Mouse (Mus musculus): ENCODE measurements around the gene Qser1. TPM values are rescaled to one million over a fixed set of nuclear protein-coding genes. Genes with fewer than 3 reads are reported as not detected.

Gene Qser1
- total RNA-seq, 1 experiment, result 20.7 TPM

- H3K4me3 ChIP-seq (ENCODE audit: insufficient read depth in 1 of 2, low read depth in 1 of 2, low read length in 2 of 2, poor library complexity in 1 of 2, severe bottlenecking in 1 of 2), result no peak overlapping the region
- no peak overlapping the region for H3K9ac ChIP-seq (ENCODE audit: insufficient read depth, low read depth, low read length, poor library complexity, severe bottlenecking)
- DNase-seq (ENCODE audit: low read depth, low spot score), result no peak
- H3K4me1 ChIP-seq (ENCODE audit: control insufficient read depth in 2 of 2, insufficient read depth in 2 of 2, low read length in 2 of 2, poor library complexity in 1 of 2), result no peaks in the 10 kb centered on the region
- TF ChIP-seq ZC3H11A (IDR thresholded peaks at IDR 0.05; ENCODE audit: borderline replicate concordance, low read depth, low read length), result no peak
- TF ChIP-seq CHD2 (IDR thresholded peaks at IDR 0.05; ENCODE audit: low read depth, low read length), result no peak
- no peak for TF ChIP-seq HCFC1 (IDR thresholded peaks at IDR 0.05; ENCODE audit: borderline replicate concordance, insufficient read depth, low read length)
- no peak for TF ChIP-seq MAFK (IDR thresholded peaks at IDR 0.05; ENCODE audit: insufficient read depth, low read depth, low read length)
- no peak for TF ChIP-seq ZNF384 (IDR thresholded peaks at IDR 0.05; ENCODE audit: low read depth, low read length)
- no peak overlapping the region for H3K27ac ChIP-seq (ENCODE audit: insufficient read depth, low read depth, low read length, poor library complexity, severe bottlenecking)
- H3K9me3 ChIP-seq (ENCODE audit: control insufficient read depth, insufficient read depth, low read depth, low read length), result no peaks in the 10 kb centered on the region
- in situ Hi-C loops (cut with MboI; ENCODE audit: low sequenced_read_pairs in 2 of 2, unreplicated experiment in 2 of 2), result no loop called here
- H3K36me3 ChIP-seq (ENCODE audit: control insufficient read depth, insufficient read depth, low read length, poor library complexity, severe bottlenecking), result no peaks in the 10 kb centered on the region
Measured at GRCm38 (mm10) chr2:104805435-104805834, 11.1 kb downstream of the Qser1 start.

GRCm38 (mm10) chr2:104774763-104775162, 41.8 kb downstream of the Qser1 start:
- DNase-seq (ENCODE audit: low read depth, low spot score), result peak; percentile 15
- Histone ChIP-seq H3K9me3 (ENCODE audit: control insufficient read depth, insufficient read depth, low read depth, low read length) (no peaks in the 10 kb centered on the region), H3K4me1 (ENCODE audit: control insufficient read depth in 2 of 2, insufficient read depth in 2 of 2, low read length in 2 of 2, poor library complexity in 1 of 2) (no peaks in the 10 kb centered on the region), H3K9ac (ENCODE audit: insufficient read depth, low read depth, low read length, poor library complexity, severe bottlenecking) (no peak overlapping the region), H3K36me3 (ENCODE audit: control insufficient read depth, insufficient read depth, low read length, poor library complexity, severe bottlenecking) (peaks cover 20% of the 10 kb centered on the region), H3K27ac (ENCODE audit: insufficient read depth, low read depth, low read length, poor library complexity, severe bottlenecking) (no peak overlapping the region), H3K4me3 (ENCODE audit: insufficient read depth in 1 of 2, low read depth in 1 of 2, low read length in 2 of 2, poor library complexity in 1 of 2, severe bottlenecking in 1 of 2) (no peak overlapping the region)
- TF ChIP-seq ZNF384 (IDR thresholded peaks at IDR 0.05; ENCODE audit: low read depth, low read length), result no peak
- no peak for TF ChIP-seq ZC3H11A (IDR thresholded peaks at IDR 0.05; ENCODE audit: borderline replicate concordance, low read depth, low read length)
- TF ChIP-seq CHD2 (IDR thresholded peaks at IDR 0.05; ENCODE audit: low read depth, low read length), result no peak
- no peak for TF ChIP-seq MAFK (IDR thresholded peaks at IDR 0.05; ENCODE audit: insufficient read depth, low read depth, low read length)
- no peak for TF ChIP-seq HCFC1 (IDR thresholded peaks at IDR 0.05; ENCODE audit: borderline replicate concordance, insufficient read depth, low read length)
- in situ Hi-C loops (cut with MboI; ENCODE audit: low sequenced_read_pairs in 2 of 2, unreplicated experiment in 2 of 2), result no loop called here

DNA sequence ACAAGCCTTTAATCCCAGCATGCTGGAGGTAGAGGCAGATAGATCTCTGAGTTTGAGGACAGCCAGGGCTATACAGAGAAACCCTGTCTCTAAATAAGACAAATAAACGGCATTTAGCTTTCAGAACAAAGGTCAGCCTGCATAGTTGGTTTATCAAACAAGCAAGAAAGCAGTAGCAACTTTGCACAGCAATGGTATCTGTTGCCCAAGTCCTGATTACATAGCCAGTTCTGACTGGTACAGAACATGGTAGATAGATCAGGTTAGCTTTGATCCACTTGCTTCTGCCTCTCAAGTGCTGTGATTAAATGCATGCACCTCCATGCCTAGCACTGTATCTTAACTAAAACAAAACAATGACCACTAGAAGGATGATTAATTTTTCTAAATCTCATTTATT, 47.9 kb downstream of the Qser1 start:
- Histone ChIP-seq H3K36me3 (ENCODE audit: control insufficient read depth, insufficient read depth, low read length, poor library complexity, severe bottlenecking) (peaks cover 6% of the 10 kb centered on the region), H3K27ac (ENCODE audit: insufficient read depth, low read depth, low read length, poor library complexity, severe bottlenecking) (no peak overlapping the region), H3K4me1 (ENCODE audit: control insufficient read depth in 2 of 2, insufficient read depth in 2 of 2, low read length in 2 of 2, poor library complexity in 1 of 2) (no peaks in the 10 kb centered on the region), H3K4me3 (ENCODE audit: insufficient read depth in 1 of 2, low read depth in 1 of 2, low read length in 2 of 2, poor library complexity in 1 of 2, severe bottlenecking in 1 of 2) (no peak overlapping the region), H3K9me3 (ENCODE audit: control insufficient read depth, insufficient read depth, low read depth, low read length) (no peaks in the 10 kb centered on the region), H3K9ac (ENCODE audit: insufficient read depth, low read depth, low read length, poor library complexity, severe bottlenecking) (no peak overlapping the region)
- DNase-seq (ENCODE audit: low read depth, low spot score), result no peak
- TF ChIP-seq ZC3H11A (IDR thresholded peaks at IDR 0.05; ENCODE audit: borderline replicate concordance, low read depth, low read length) (no peak), HCFC1 (IDR thresholded peaks at IDR 0.05; ENCODE audit: borderline replicate concordance, insufficient read depth, low read length) (no peak), MAFK (IDR thresholded peaks at IDR 0.05; ENCODE audit: insufficient read depth, low read depth, low read length) (no peak), CHD2 (IDR thresholded peaks at IDR 0.05; ENCODE audit: low read depth, low read length) (no peak), ZNF384 (IDR thresholded peaks at IDR 0.05; ENCODE audit: low read depth, low read length) (no peak)
- in situ Hi-C loops (cut with MboI; ENCODE audit: low sequenced_read_pairs in 2 of 2, unreplicated experiment in 2 of 2), result no loop called here

- no peaks in the 10 kb centered on the region for H3K9me3 ChIP-seq (ENCODE audit: control insufficient read depth, insufficient read depth, low read depth, low read length)
- no peak overlapping the region for H3K4me3 ChIP-seq (ENCODE audit: insufficient read depth in 1 of 2, low read depth in 1 of 2, low read length in 2 of 2, poor library complexity in 1 of 2, severe bottlenecking in 1 of 2)
- no peaks in the 10 kb centered on the region; the same call in 1 of the 2 replicates for H3K36me3 ChIP-seq (ENCODE audit: control insufficient read depth, insufficient read depth, low read length, poor library complexity, severe bottlenecking)
- H3K4me1 ChIP-seq (ENCODE audit: control insufficient read depth in 2 of 2, insufficient read depth in 2 of 2, low read length in 2 of 2, poor library complexity in 1 of 2), result no peaks in the 10 kb centered on the region
- in situ Hi-C loops (cut with MboI; ENCODE audit: low sequenced_read_pairs in 2 of 2, unreplicated experiment in 2 of 2), result no loop called here
- no peak for DNase-seq (ENCODE audit: low read depth, low spot score)
- H3K27ac ChIP-seq (ENCODE audit: insufficient read depth, low read depth, low read length, poor library complexity, severe bottlenecking), result no peak overlapping the region
- no peak overlapping the region for H3K9ac ChIP-seq (ENCODE audit: insufficient read depth, low read depth, low read length, poor library complexity, severe bottlenecking)
- no peak for TF ChIP-seq ZNF384 (IDR thresholded peaks at IDR 0.05; ENCODE audit: low read depth, low read length)
- TF ChIP-seq CHD2 (IDR thresholded peaks at IDR 0.05; ENCODE audit: low read depth, low read length), result no peak
- TF ChIP-seq ZC3H11A (IDR thresholded peaks at IDR 0.05; ENCODE audit: borderline replicate concordance, low read depth, low read length), result no peak
Measured at GRCm38 (mm10) chr2:104764018-104764417, 52.5 kb downstream of the Qser1 start.

DNA sequence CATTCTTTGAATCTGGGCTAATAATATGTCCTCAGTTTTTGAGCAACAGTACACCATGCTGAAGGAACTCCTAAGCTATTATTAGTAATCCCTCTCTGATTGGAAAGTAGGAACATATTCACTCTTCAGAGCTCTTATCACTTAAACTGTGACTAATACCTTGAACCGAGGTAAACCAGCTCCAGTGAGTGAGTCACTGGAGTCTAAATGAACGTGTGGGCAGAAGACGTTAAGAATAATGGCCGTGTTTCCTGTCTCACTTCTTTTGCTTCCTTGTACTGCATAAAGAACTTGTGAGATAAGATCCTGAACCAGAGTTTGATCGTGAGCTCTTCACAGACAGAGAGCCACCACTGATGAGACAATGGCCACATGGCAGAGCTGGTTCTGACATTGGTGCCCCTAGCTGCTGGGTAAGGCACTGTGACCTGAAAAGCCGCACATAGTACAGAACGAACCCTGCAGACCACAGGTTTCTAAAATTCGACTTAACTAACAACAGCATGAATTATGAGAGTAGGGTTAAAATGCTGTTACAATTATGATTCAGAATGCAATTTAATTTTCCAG, 53.3 kb downstream of the Qser1 start:
- no peak overlapping the region for H3K27ac ChIP-seq (ENCODE audit: insufficient read depth, low read depth, low read length, poor library complexity, severe bottlenecking)
- DNase-seq (ENCODE audit: low read depth, low spot score), result no peak
- in situ Hi-C loops (cut with MboI; ENCODE audit: low sequenced_read_pairs in 2 of 2, unreplicated experiment in 2 of 2), result no loop called here
- no peaks in the 10 kb centered on the region for H3K4me1 ChIP-seq (ENCODE audit: control insufficient read depth in 2 of 2, insufficient read depth in 2 of 2, low read length in 2 of 2, poor library complexity in 1 of 2)
- no peak overlapping the region for H3K4me3 ChIP-seq (ENCODE audit: insufficient read depth in 1 of 2, low read depth in 1 of 2, low read length in 2 of 2, poor library complexity in 1 of 2, severe bottlenecking in 1 of 2)
- H3K36me3 ChIP-seq (ENCODE audit: control insufficient read depth, insufficient read depth, low read length, poor library complexity, severe bottlenecking), result no peaks in the 10 kb centered on the region; the same call in 1 of the 2 replicates
- no peak for TF ChIP-seq ZNF384 (IDR thresholded peaks at IDR 0.05; ENCODE audit: low read depth, low read length)
- no peak for TF ChIP-seq CHD2 (IDR thresholded peaks at IDR 0.05; ENCODE audit: low read depth, low read length)
- TF ChIP-seq ZC3H11A (IDR thresholded peaks at IDR 0.05; ENCODE audit: borderline replicate concordance, low read depth, low read length), result no peak
- no peak for TF ChIP-seq MAFK (IDR thresholded peaks at IDR 0.05; ENCODE audit: insufficient read depth, low read depth, low read length)
- no peak for TF ChIP-seq HCFC1 (IDR thresholded peaks at IDR 0.05; ENCODE audit: borderline replicate concordance, insufficient read depth, low read length)
- H3K9ac ChIP-seq (ENCODE audit: insufficient read depth, low read depth, low read length, poor library complexity, severe bottlenecking), result no peak overlapping the region
- no peaks in the 10 kb centered on the region for H3K9me3 ChIP-seq (ENCODE audit: control insufficient read depth, insufficient read depth, low read depth, low read length)

All from ES-E14 (cell line).